Mouse (Mus musculus): ENCODE results near the gene Bicdl1. TPM values are rescaled to one million over a fixed set of nuclear protein-coding genes. Genes with fewer than 3 reads are reported as not detected.

The Bicdl1 gene
- polyA plus RNA-seq, 1 experiment from 2014 or later = 16.8 TPM

DNA sequence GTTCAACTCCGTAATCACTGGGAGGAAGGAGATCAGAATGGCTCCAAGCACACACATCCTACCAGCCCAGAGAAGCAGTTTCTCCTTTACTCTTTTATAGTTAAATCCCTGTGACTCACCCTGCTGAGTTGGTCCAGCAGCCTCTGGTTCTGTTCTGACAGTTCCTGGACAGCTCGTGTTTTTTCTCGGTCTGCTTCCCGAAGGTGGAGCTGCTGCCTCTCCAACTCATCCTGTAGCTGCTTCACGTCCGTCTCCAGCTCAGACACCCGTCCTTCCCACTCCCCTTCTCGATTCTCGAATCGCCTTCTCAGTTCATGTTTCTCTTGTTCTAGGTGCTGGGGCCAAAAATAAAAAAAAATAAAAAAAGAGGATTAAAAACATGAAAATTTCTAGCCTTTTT is 7.0 kb downstream of the Bicdl1 start:
- no peak overlapping the region for H3K27ac ChIP-seq (replicated peaks)
- no peaks in the 10 kb centered on the region for H3K4me1 ChIP-seq (replicated peaks; ENCODE audit: control insufficient read depth, insufficient read depth)
- no peak for ATAC-seq (ENCODE audit: low FRiP score, low TSS enrichment)
- H3K4me3 ChIP-seq (ENCODE audit: low read depth, low read length) = no peak overlapping the region
- H3K4me2 ChIP-seq (replicated peaks; ENCODE audit: low read depth) = no peak overlapping the region
- no peaks in the 10 kb centered on the region for H3K36me3 ChIP-seq (ENCODE audit: control insufficient read depth, insufficient read depth, low read length)
- TF ChIP-seq EP300 (optimal IDR thresholded peaks at IDR 0.05) (no peak), CTCF (IDR thresholded peaks at IDR 0.05; ENCODE audit: low read depth) (no peak)
- DNase-seq (ENCODE audit: low spot score) = no peak
- H3K27me3 ChIP-seq (ENCODE audit: control insufficient read depth, insufficient read depth, low read length) = no peaks in the 10 kb centered on the region
- WGBS = 79% methylated on average over 10 of the region's 10 CpGs
- no peaks in the 10 kb centered on the region for H3K9me3 ChIP-seq (ENCODE audit: control insufficient read depth, low read length)
- H3K9ac ChIP-seq (ENCODE audit: low read length) = no peak overlapping the region

DNA sequence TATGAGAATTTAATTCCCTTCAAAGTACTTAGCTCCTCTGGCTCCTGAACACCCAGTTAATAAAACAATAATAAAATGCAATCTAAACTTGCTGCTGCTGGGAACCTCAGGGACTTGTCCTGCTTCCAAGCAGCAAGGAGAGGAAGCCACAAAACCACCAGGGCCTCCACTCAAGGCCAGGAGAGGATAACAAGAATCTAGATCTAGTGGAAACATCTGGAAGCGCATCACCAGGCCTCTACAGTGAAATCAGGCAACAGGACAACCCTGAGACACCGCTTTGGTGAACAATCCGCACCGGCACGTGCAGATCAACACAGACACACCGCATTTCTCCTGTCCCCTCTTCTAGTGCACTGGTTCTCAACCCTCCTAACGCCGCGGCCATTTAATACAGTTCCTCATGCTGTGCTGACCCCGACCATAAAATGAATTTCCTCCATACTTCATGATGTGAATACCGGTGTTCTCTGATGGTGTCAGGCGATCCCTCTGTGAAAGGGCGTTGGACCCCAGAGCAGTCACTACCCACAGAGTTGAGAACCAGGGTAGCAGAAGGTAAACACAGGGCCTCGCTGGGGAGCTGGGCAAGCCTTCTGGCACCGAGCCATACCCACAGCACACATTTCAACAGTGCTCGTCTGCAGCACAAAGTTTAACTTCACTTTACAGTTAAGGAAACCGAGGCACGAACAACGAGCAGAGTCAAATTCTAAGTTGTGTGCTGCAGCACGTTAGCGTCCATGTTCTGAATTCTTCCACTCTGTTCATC is 9.0 kb downstream of the Bicdl1 start:
- H3K9me3 ChIP-seq (ENCODE audit: control insufficient read depth, low read length) = no peaks in the 10 kb centered on the region
- no peak overlapping the region for H3K4me3 ChIP-seq (ENCODE audit: low read depth, low read length)
- ATAC-seq (ENCODE audit: low FRiP score, low TSS enrichment) (no peak), DNase-seq (ENCODE audit: low spot score) (no peak)
- no peaks in the 10 kb centered on the region for H3K36me3 ChIP-seq (ENCODE audit: control insufficient read depth, insufficient read depth, low read length)
- no peak overlapping the region for H3K9ac ChIP-seq (ENCODE audit: low read length)
- 71% methylated on average over 21 of the region's 21 CpGs for WGBS
- no peak overlapping the region for H3K27ac ChIP-seq (replicated peaks)
- no peaks in the 10 kb centered on the region for H3K4me1 ChIP-seq (replicated peaks; ENCODE audit: control insufficient read depth, insufficient read depth)
- no peaks in the 10 kb centered on the region for H3K27me3 ChIP-seq (ENCODE audit: control insufficient read depth, insufficient read depth, low read length)
- TF ChIP-seq CTCF (IDR thresholded peaks at IDR 0.05; ENCODE audit: low read depth) = no peak
- TF ChIP-seq EP300 (optimal IDR thresholded peaks at IDR 0.05) = no peak
- no peak overlapping the region for H3K4me2 ChIP-seq (replicated peaks; ENCODE audit: low read depth)

DNA sequence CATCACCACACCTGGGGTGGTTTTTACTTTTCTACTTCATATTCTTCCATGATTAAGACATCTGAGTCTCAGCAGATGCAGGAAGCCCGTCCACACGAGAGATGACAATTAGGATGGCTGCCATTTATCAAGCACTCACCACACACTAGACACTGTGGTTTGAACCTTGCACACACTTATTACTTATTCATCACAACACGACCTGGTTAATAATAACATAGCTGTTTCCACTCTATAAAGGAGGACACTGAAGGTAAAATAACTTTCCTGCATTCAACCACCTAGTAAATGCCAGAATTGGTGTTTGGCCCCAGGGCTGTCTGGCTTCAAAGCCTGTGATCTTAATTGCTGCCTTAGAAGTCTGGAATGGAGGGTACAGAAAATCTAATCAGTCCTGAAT is 10.7 kb downstream of the Bicdl1 start:
- H3K9me3 ChIP-seq (ENCODE audit: control insufficient read depth, low read length) = no peaks in the 10 kb centered on the region
- no peaks in the 10 kb centered on the region for H3K4me1 ChIP-seq (replicated peaks; ENCODE audit: control insufficient read depth, insufficient read depth)
- H3K27me3 ChIP-seq (ENCODE audit: control insufficient read depth, insufficient read depth, low read length) = no peaks in the 10 kb centered on the region
- H3K36me3 ChIP-seq (ENCODE audit: control insufficient read depth, insufficient read depth, low read length) = no peaks in the 10 kb centered on the region
- no peak overlapping the region for H3K27ac ChIP-seq (replicated peaks)
- ATAC-seq (ENCODE audit: low FRiP score, low TSS enrichment) = no peak
- no peak for TF ChIP-seq EP300 (optimal IDR thresholded peaks at IDR 0.05)
- no peak for TF ChIP-seq CTCF (IDR thresholded peaks at IDR 0.05; ENCODE audit: low read depth)
- no peak overlapping the region for H3K4me2 ChIP-seq (replicated peaks; ENCODE audit: low read depth)
- H3K9ac ChIP-seq (ENCODE audit: low read length) = no peak overlapping the region
- DNase-seq (ENCODE audit: low spot score) = no peak
- no peak overlapping the region for H3K4me3 ChIP-seq (ENCODE audit: low read depth, low read length)
- WGBS = 55% methylated on average over 3 of the region's 3 CpGs

DNA sequence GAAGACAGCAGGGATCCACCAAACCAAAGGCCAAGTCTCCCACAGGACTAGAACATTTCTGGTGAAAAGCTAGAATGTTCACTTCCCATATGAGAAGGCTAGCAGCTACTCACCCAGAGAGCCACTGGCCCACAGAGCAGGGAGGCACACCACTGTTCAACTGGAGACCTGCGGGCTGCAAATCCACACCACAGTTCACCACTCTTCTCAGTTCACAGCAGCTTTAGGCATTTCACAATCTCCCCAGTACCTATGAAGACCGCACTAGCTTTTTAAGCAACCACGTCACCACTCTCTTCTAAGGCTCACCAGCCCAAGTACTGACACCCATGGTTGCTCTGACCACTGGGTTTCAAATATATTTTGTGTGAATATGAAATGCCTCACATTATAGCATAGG is 13.7 kb downstream of the Bicdl1 start:
- TF ChIP-seq CTCF (IDR thresholded peaks at IDR 0.05; ENCODE audit: low read depth) (no peak), EP300 (optimal IDR thresholded peaks at IDR 0.05) (no peak)
- DNase-seq (ENCODE audit: low spot score) = no peak

DNA sequence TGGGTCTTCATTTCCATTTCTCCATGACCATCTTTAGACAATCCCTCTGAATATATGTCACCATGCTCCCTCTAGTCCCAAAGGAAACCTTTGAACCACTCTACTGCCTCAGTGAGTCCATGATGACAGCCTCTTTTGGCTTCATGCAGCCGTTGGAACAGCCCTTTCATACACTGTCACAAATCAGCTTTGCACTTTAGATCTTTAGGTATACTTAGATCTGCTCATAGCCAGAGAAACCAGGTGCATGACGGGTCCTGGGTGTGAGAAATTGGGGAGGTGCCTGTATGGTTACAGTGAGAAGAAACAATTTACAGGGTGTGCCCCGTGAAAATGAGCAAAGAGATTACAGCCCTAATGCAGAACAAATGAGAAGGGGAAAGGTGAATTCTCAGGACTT is 14.3 kb downstream of the Bicdl1 start:
- no peak overlapping the region for H3K4me2 ChIP-seq (replicated peaks; ENCODE audit: low read depth)
- H3K9ac ChIP-seq (ENCODE audit: low read length) = no peak overlapping the region
- H3K27me3 ChIP-seq (ENCODE audit: control insufficient read depth, insufficient read depth, low read length) = no peaks in the 10 kb centered on the region
- no peaks in the 10 kb centered on the region for H3K36me3 ChIP-seq (ENCODE audit: control insufficient read depth, insufficient read depth, low read length)
- no peaks in the 10 kb centered on the region for H3K4me1 ChIP-seq (replicated peaks; ENCODE audit: control insufficient read depth, insufficient read depth)
- no peak overlapping the region for H3K27ac ChIP-seq (replicated peaks)
- WGBS = 67% methylated on average over 3 of the region's 3 CpGs
- H3K4me3 ChIP-seq (ENCODE audit: low read depth, low read length) = no peak overlapping the region
- DNase-seq (ENCODE audit: low spot score) = no peak
- TF ChIP-seq CTCF (IDR thresholded peaks at IDR 0.05; ENCODE audit: low read depth) = no peak
- TF ChIP-seq EP300 (optimal IDR thresholded peaks at IDR 0.05) = no peak
- no peaks in the 10 kb centered on the region for H3K9me3 ChIP-seq (ENCODE audit: control insufficient read depth, low read length)
- peak; percentile 75 for ATAC-seq (ENCODE audit: low FRiP score, low TSS enrichment)

More for the DNA sequence above, 13.7 kb downstream of the Bicdl1 start:
- Histone ChIP-seq H3K36me3 (ENCODE audit: control insufficient read depth, insufficient read depth, low read length) (no peaks in the 10 kb centered on the region), H3K9me3 (ENCODE audit: control insufficient read depth, low read length) (no peaks in the 10 kb centered on the region), H3K27me3 (ENCODE audit: control insufficient read depth, insufficient read depth, low read length) (no peaks in the 10 kb centered on the region), H3K9ac (ENCODE audit: low read length) (no peak overlapping the region), H3K27ac (replicated peaks) (no peak overlapping the region), H3K4me3 (ENCODE audit: low read depth, low read length) (no peak overlapping the region), H3K4me1 (replicated peaks; ENCODE audit: control insufficient read depth, insufficient read depth) (no peaks in the 10 kb centered on the region), H3K4me2 (replicated peaks; ENCODE audit: low read depth) (no peak overlapping the region)
- 88% methylated on average over 3 of the region's 3 CpGs for WGBS
- no peak for ATAC-seq (ENCODE audit: low FRiP score, low TSS enrichment)

DNA sequence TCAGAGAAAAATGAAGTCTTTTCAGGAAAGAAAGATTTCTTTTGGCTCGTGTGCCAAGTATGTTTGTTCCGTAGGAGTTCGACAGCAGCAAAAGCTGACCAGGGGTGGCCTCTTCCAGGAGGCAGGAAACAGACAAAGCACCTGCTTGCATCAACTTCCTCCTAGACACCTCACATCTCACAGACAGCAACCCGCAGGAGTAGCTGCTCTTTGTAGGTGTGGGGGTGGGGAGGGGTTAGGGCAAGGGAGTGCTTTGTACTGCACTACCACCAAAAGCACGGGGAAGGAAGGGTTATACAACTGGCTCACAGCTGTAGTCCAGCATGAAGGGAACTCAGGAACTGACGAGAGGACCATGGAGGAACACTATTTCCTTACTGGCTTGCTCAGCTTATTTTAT is 15.0 kb downstream of the Bicdl1 start:
- H3K4me1 ChIP-seq (replicated peaks; ENCODE audit: control insufficient read depth, insufficient read depth) = no peaks in the 10 kb centered on the region
- no peaks in the 10 kb centered on the region for H3K9me3 ChIP-seq (ENCODE audit: control insufficient read depth, low read length)
- TF ChIP-seq CTCF (IDR thresholded peaks at IDR 0.05; ENCODE audit: low read depth) (no peak), EP300 (optimal IDR thresholded peaks at IDR 0.05) (no peak)
- no peak overlapping the region for H3K4me2 ChIP-seq (replicated peaks; ENCODE audit: low read depth)
- H3K27me3 ChIP-seq (ENCODE audit: control insufficient read depth, insufficient read depth, low read length) = no peaks in the 10 kb centered on the region
- no peak for ATAC-seq (ENCODE audit: low FRiP score, low TSS enrichment)
- H3K4me3 ChIP-seq (ENCODE audit: low read depth, low read length) = no peak overlapping the region
- 65% methylated on average over 6 of the region's 6 CpGs for WGBS
- DNase-seq (ENCODE audit: low spot score) = no peak
- H3K36me3 ChIP-seq (ENCODE audit: control insufficient read depth, insufficient read depth, low read length) = no peaks in the 10 kb centered on the region
- H3K27ac ChIP-seq (replicated peaks) = no peak overlapping the region
- H3K9ac ChIP-seq (ENCODE audit: low read length) = no peak overlapping the region

Measured in stomach, postnatal 0 days (tissue).